Mouse (Mus musculus): Measurements from ENCODE around the gene Slc25a54. TPM values are rescaled to one million over a fixed set of nuclear protein-coding genes. Genes with fewer than 3 reads are reported as not detected.
A peak's percentile ranks its signal among the peaks of the same experiment; 100 is the strongest.

The Slc25a54 gene
- total RNA-seq (2021), result not detected

DNA sequence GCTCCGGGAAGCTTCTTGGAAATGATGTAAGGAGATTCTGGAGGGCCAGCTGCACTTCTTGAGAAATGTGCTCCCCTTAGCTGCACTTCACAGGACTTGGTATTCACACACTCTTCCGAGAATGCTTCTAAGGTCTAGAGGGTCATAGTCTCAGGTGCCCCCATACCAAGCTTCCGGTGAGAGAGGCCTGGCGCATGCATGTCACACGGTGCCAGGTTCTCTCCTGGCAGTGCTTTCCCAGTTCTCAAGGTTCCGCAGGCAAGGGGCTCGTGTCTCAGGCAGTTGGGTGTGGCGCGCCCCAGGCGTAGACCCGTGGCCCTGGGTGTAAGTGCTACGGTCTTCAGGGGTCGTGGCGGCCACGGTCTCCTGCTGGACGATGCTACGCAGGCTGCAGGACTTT is at the start of gene Slc25a54:
Gene Slc25a54, plus strand, starts transcription at position 301 of the 400 bp plus-strand sequence.
- intact Hi-C loops (cut with DNase I), result no loop called here
- DNase-seq (ENCODE audit: low spot score in 2 of 2), result no peak

DNA sequence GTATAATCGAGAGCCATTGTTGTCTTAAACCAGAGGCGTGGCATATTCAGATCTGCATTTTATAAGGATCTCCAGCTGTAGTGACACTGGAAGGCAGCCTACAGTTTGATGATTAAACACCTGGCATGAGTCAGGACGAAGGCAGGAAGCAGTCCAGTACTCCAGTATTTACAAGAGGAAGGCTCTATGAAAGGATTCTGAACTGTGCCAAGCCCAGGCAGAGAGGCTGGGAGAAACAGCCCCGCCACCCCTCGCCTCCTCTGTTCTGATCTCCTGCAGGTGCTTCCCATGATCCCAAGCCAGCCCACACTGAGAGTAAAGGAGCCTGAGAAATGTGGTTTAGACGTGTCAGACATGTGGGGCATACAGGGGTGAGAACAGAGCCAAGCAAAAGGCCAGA is 49.5 kb upstream of the Slc25a54 start:
- intact Hi-C loops (cut with DNase I), result no loop called here

DNA sequence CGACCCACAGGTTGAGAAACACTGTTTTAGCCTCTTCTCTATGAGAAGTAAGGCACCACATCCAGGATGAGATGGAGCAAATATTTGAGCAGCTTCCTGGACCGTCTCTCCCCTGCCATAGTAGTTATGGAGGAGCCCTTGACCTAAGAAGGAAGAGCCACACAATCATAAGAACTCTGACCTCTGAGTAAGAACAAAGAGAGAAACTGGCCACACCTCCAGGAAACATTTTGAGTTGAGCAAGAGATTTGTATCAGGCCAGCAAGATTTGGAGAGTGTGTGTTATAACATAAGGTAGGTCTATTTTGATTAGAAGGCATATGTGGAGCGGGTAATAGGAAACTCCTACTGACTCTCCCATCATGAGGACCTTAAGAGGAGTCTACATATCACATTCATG is 48.6 kb upstream of the Slc25a54 start:
- intact Hi-C loops (cut with DNase I), result no loop called here
- DNase-seq (ENCODE audit: low spot score in 2 of 2), result no peak

More for the DNA sequence above, 49.5 kb upstream of the Slc25a54 start:
- no peak for DNase-seq (ENCODE audit: low spot score in 2 of 2)

DNA sequence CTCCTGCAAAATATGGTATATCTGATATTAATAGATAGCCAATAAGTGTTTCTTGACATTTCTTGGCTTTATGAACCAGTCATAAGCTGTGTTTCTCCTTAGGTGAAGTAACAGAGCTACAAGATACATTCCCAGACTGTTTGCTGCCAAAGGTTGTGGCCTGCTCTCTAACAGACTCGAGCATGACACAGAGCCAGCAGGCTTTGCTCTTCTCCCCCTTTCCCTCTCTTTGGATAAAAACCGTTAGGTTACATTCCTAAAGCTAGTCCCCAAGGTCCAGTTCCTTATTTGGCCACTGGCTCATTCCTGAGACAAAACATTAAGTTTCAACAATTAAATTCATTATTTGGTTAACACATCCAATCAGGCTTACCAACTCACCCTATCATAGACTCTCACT is 48.0 kb upstream of the Slc25a54 start:
- no peak for DNase-seq (ENCODE audit: low spot score in 2 of 2)
- intact Hi-C loops (cut with DNase I), result no loop called here

DNA sequence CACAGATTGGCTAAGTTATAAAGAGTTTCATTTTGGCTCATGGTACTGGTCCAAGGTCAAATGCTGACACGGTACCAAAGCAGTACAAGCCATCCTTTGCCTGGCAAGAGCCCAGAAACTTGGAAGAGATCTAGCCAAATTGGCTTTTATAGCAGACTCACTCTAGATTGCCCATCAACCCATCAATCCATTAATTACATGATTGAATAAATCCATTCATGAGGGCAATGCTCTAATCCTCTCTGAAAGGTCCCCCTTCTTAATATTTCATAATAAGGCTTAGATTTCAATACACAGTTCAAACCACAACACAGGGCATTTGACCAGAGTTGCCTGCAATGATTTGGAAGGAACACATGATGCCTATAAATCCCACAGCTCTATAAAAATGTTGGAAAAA is 45.9 kb upstream of the Slc25a54 start:
- intact Hi-C loops (cut with DNase I), result no loop called here
- DNase-seq (ENCODE audit: low spot score in 2 of 2), result no peak

DNA sequence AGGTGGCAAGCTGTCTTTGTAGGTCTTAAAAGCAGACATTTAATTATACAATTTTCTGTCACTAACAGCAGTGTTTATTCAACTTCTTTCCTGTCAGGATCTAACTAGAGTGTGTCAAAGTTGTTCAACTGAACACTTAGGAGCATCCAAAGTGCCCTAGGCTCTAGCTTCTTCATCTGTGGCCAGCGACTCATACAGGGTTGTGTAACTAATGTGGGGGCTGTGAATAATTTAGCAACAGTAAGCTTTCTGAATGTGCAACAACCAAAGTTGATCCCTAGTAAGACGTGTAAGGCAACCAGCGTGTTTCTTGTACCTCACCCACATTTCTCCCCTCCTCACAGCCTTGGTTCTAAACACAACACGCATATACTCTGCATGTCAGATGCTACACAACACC is 39.4 kb upstream of the Slc25a54 start:
- intact Hi-C loops (cut with DNase I), result no loop called here
- DNase-seq (ENCODE audit: low spot score in 2 of 2), result no peak

DNA sequence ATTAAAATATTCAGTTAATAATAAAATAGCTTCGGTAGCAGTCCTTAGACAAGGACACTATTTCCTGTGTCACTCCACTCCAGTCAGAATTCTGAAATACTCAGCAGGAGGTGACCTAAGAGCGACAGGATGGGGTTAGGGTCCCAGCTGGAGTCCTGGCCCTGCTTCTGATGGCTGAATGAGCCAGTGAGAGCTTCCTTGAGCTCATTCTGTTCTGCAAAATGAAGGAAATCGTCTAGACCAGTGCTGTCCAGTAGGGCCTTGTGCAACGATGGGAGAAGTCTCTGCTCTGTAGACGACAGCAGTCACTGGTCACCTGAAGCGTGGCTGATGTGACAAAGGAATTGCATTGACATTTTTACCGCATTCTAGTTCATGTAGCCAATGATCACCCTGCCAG is 36.9 kb upstream of the Slc25a54 start:
- intact Hi-C loops (cut with DNase I), result no loop called here

DNA sequence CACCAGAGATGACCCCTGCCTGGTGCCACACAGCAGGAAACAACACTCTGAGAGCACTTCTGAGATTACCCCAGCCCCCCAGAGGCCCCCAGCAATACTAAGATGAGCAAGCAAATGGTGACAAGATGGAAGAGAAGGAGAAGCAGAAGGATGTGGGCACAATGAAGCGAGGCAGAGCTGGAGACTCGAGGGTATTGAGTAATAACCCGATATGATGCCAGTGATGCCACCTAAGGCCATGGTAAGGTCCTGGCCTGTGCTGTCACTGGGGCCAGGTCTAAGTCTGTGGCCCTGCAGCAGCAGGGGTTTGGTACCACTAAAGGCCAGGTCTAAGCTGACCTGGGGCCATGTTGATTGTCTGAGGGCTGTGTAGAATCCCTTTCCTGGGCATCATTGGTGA is 33.8 kb upstream of the Slc25a54 start:
- DNase-seq (ENCODE audit: low spot score in 2 of 2), result no peak
- intact Hi-C loops (cut with DNase I), result no loop called here

More for the DNA sequence above, 36.9 kb upstream of the Slc25a54 start:
- DNase-seq (ENCODE audit: low spot score in 2 of 2), result no peak

DNA sequence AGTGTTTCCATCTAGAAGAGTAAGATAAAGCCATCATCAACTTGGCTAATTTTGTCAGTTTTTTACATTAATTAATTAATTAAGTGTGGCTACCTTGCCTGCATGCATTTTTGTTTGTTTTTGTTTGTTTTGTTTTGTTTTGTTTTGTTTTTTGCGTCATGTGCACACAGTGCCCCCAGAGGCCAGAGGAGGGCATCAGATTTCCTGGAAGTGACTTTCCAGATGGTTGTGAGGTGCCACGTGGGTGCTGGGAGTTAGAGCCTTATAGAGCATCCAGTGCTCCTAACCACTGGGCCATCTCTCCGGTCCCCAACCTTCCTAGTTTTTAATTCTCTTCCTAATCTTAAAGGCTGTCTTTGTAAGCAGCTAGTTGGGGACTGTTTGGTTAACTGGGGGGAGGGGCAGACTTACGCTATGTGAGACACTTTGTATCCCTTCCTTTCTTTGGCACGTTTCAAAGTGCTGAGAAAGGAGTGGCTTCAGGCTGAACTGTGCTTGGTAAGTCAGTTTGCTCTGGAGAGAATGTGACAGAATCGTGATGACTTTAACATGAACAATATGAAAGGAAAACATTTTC is 32.5 kb upstream of the Slc25a54 start:
- intact Hi-C loops (cut with DNase I), result no loop called here
- DNase-seq (ENCODE audit: low spot score in 2 of 2), result no peak

DNA sequence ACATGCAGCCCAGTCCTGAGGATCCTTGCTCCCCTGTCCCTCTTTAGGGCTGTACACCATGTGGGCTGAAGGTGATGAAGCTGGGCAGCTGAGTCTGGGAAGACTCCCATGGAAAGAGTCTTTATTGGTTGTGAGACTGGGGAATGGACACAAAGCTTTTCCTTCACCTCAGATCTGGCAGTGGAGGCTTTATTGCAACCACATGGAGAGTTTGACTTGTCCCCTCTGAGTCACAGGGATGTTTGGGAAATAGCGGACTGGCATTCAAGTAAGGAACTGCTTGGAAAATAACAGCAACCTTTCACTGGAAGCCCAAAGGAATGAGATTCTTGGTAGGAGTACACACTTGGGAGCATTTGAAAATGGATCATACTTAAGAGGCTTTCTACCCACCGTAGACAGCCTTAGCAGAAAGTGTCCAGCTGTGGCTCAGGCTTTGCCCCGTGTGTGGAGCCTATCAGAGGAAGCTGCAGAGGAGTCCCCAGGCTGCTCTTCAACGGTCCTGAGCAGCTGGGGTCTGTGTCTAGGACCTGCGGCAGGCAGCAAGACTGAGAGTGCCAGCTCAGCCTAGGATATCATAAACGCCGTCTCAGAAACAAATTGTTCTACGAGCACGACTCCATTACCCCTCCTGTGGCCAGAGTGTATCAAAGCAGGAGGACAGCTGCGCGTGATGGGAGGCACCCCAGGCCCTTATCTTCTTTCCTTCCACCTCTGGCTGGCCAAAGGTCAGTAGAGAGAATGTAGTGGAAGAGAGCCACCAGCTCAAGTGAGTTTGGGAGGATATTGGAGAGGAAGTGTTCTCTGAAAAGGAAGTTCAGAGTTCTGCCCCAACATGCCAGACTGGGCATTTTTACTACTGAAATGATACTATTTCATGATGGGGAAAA is 29.0 kb upstream of the Slc25a54 start:
- intact Hi-C loops (cut with DNase I), result no loop called here
- DNase-seq (ENCODE audit: low spot score in 2 of 2), result no peak

DNA sequence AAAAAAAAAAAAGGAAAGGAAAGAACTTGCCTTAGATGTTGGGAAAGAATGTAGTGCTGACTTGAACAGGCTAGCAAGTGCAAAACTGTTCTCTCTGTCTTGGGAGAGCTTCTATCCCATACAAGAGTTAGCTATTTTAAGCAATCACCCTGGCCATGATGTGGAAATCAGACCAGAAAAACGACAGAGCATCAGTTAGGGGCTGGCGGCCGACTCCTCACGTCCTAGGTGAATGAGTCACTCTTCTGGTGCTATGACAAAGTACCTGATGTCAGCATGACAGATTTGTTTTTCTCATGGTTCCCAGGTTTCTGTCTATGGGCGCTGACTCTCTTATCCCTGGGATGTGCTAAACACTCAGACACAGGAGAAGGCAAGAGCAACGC is 28.3 kb upstream of the Slc25a54 start:
- intact Hi-C loops (cut with DNase I), result no loop called here
- DNase-seq (ENCODE audit: low spot score in 2 of 2), result no peak

DNA sequence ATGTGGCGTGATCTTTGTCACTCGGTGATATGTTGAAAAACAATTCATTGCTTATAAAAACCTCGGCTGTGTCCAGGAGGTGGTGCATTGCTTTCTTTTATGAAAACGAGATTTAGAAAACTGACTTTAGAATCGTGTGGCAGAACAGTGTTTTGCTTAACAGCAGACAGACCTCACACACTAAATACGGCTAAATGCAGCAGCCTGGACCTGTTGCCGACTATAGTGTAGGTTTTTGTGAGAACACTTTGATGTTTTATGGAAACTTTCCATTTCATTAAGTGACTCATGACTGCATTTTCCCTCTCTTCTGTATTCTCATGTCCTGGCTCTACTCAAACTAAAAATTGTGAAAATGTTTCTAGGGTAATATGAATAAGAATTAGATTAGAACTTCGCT is 20.4 kb upstream of the Slc25a54 start:
- intact Hi-C loops (cut with DNase I), result loop anchor here (10.0 kb wide), 1 partner anchor 335 kb away; the partner anchor contains the start of gene Gpsm2
- DNase-seq (ENCODE audit: low spot score in 2 of 2), result peak; percentile 7 to 10

DNA sequence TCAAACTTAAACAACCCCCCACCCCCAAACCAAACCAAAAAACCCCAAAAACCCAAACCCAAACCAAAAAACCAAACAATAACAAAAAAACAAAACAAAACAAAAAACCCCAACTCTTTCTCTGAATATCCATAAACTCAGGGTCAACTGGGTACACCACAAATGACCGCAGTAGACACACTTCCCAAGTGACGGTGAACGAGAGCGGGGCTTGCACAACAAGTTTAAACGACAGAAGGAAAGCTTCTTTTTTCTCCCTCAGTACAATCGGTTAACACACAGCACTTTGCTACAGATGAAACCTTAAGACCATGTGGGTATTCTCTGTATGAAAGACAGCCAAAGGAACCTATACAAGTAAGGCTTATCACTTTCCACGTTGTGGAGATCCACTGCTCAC is 17.9 kb upstream of the Slc25a54 start:
- intact Hi-C loops (cut with DNase I), result loop anchor here (2.0 to 10.0 kb wide), 3 partner anchors 36 to 338 kb away; partner anchors contain the start of genes Fam102b, Gpsm2 and Prpf38b
- no peak for DNase-seq (ENCODE audit: low spot score in 2 of 2)

DNA sequence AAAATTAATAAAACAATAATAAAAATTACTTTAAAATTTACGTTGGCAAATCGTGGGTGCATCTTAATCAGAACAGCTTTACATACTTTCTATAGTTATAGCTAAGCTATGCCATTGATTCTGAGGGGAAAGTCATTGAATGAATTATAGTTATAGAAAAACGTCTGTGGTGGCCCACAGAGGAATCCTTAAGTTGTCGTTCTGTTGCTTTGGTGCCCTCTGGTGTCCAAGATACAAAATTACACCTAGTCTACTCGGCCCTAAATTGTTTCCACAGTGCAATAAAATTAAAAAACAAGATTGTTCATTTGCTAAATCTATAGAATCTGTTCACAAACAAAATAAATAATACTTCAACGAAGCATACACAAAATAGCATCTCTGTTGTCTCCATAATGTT is 17.3 kb upstream of the Slc25a54 start:
- intact Hi-C loops (cut with DNase I), result loop anchor here (2.0 to 10.0 kb wide), 3 partner anchors 36 to 338 kb away; partner anchors contain the start of genes Fam102b, Gpsm2 and Prpf38b
- DNase-seq (ENCODE audit: low spot score in 2 of 2), result peak in 1 of 2 experiments; percentile 9

DNA sequence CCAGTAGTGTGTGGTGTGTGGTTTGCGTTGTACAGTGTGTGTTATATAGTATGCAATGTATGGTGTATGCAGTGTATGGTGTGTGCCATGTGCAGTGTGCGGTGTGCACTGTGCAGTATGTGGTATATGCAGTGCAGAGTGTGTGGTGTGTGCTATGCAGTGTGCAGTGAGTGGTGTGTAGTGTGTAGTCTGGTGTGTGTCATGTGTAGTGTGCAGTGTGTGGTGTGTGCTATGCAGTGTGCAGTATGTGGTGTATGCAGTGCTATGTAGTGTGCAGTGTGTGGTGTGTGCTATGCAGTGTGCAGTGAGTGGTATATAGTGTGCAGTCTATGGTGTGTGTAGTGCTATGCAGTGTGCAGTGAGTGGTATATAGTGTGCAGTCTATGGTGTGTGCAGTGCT is 4.1 kb downstream of the Slc25a54 start:
- intact Hi-C loops (cut with DNase I), result no loop called here
- no peak for DNase-seq (ENCODE audit: low spot score in 2 of 2)

DNA sequence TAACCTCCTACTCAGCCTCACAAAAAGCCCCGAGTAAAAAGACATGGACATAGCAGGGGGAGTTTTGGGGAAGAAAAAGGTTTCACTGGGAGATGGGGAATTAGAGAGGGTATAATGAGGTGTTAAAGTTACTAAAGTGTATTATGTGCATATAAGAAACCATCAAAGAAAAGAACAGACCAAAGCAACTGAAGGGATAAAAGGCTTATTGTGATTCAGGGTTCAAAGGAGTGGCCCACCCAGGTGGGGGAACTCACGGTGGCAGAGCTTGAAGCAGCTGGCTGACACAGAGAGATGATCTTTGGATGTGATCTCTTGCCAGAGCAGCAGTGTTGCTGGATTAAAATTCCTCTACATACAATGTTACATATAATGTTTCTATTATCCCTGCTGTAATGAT is 8.2 kb downstream of the Slc25a54 start:
- intact Hi-C loops (cut with DNase I), result no loop called here
- no peak for DNase-seq (ENCODE audit: low spot score in 2 of 2)

DNA sequence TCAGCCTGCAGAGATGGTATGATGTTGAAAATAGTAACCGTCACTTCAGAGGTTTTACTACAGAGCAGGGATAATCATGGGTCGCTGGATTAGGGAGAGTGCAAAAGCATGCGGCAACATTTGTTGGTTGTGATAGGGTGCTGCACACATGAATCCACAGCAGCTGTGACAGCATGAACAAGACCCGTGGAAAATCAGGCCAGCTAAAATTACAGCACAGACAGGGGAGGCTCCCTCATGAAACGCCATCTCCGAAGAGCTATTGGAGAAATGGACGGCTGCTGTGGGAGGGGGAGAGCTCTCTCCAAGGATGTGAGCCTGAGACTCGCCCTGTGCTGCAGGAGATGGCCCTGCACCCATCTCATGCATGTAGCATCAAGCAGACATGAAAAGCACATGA is 24.4 kb downstream of the Slc25a54 start:
- no peak for DNase-seq (ENCODE audit: low spot score in 2 of 2)
- intact Hi-C loops (cut with DNase I), result no loop called here

DNA sequence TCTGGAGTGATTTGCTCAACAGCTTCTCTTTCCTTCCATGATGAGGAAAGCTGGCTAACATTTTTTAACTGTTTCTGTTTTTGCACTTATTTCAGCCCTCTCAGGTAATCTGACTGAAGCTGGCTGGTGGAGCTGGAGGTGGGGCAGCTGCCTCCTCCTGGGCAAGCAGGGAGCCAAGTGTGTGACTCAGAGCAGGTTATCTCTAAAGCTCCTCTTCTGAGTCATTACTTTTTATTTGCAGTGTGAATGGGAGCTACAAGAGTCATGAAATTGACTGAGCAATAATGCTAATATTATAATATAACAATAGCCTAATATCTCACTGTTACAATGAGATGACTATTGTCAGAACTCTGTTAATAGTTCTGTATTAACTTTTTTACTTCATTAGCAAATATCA is 36.9 kb downstream of the Slc25a54 start:
- intact Hi-C loops (cut with DNase I), result no loop called here
- DNase-seq (ENCODE audit: low spot score in 2 of 2), result no peak

DNA sequence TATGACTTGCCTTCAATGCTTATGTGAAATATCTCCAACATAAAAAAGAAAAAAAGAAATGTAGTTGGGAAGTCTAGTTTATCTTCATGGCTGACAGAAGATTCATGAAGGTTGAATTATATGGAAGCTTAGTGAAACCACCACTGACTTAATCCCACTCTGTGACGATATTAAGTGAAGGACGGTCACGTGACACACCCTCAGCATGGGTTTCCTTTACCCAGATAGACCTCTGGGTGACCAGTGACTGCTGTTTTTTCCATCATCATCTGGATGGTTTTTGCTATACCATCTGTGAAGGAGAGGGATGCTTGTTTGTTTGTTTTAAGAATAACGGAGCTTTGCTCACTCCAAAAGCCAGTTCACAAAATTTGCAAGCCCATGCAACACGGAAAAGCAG is 39.3 kb downstream of the Slc25a54 start:
- intact Hi-C loops (cut with DNase I), result no loop called here
- DNase-seq (ENCODE audit: low spot score in 2 of 2), result no peak

DNA sequence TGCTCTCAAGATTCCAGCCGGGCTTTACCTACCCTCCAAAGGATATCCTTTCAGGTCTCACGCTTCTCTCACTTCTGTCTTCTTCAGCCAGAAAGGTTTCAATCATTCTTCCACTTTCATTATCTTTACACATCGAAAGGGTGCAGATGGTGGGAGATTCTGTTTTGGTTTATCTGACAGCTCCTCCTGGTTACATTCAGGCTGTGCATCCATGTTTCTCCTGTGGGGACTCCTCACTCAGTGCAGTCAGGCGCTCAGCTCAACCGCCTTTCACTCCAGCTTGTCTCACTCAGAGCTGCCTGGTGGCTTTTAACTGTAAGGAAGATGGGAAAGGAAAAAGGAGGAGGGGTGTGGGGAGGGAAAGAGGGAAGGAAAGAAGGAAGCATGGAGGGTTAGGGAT is 39.7 kb downstream of the Slc25a54 start:
- DNase-seq (ENCODE audit: low spot score in 2 of 2), result no peak
- intact Hi-C loops (cut with DNase I), result no loop called here
